Mouse (Mus musculus): ENCODE data around the gene Gm14124.
"Not testable (repeated sequence)": the region's sequence is repeated elsewhere in the genome, so short reads cannot be mapped to it uniquely, and the experiment has no call there.

The Gm14124 gene

GRCm38 (mm10) chr2:150257291-150257690 is at the start of gene Gm14124:
Gene Gm14124, plus strand, starts transcription at chr2:150257517.
- in situ Hi-C loops (cut with MboI) = not testable (repeated sequence)

GRCm38 (mm10) chr2:150217600-150218362 is 39.5 kb upstream of the Gm14124 start, which contains the start of gene Zfp937:
Gene Zfp937, plus strand, starts transcription at chr2:150218073.
- in situ Hi-C loops (cut with MboI) = not testable (repeated sequence)

GRCm38 (mm10) chr2:150218363-150218725 is 39.0 kb upstream of the Gm14124 start:
- in situ Hi-C loops (cut with MboI) = not testable (repeated sequence)

- in situ Hi-C loops (cut with MboI) = not testable (repeated sequence)
These were observed 34.1 kb upstream of the Gm14124 start for GRCm38 (mm10) chr2:150223263-150223662.

- in situ Hi-C loops (cut with MboI) = no loop called here
These were observed 14.1 kb upstream of the Gm14124 start for GRCm38 (mm10) chr2:150243211-150243610.

- in situ Hi-C loops (cut with MboI) = not testable (repeated sequence)
These were observed 1.8 kb upstream of the Gm14124 start, which contains the start of gene Gm21994 for GRCm38 (mm10) chr2:150255491-150255890. Gene Gm21994, minus strand, starts transcription at chr2:150255591.

GRCm38 (mm10) chr2:150256861-150257260 is 456 bp upstream of the Gm14124 start:
- in situ Hi-C loops (cut with MboI) = not testable (repeated sequence)

GRCm38 (mm10) chr2:150293669-150294068 is 36.4 kb downstream of the Gm14124 start:
- in situ Hi-C loops (cut with MboI) = no loop called here

- in situ Hi-C loops (cut with MboI) = no loop called here
These were observed 41.8 kb downstream of the Gm14124 start for GRCm38 (mm10) chr2:150299096-150299495.

- in situ Hi-C loops (cut with MboI) = no loop called here
These were observed 50.0 kb downstream of the Gm14124 start for GRCm38 (mm10) chr2:150307183-150307773.

- in situ Hi-C loops (cut with MboI) = loop anchor here (10.0 kb wide), 1 partner anchor 364 kb away; no protein-coding TSS in a partner anchor
These were observed 53.9 kb downstream of the Gm14124 start for GRCm38 (mm10) chr2:150310952-150311884.

- in situ Hi-C loops (cut with MboI) = loop anchor here (10.0 kb wide), 1 partner anchor 359 kb away; no protein-coding TSS in a partner anchor
These were observed 58.8 kb downstream of the Gm14124 start for GRCm38 (mm10) chr2:150316140-150316539.

GRCm38 (mm10) chr2:150318973-150319372 is 61.7 kb downstream of the Gm14124 start:
- in situ Hi-C loops (cut with MboI) = loop anchor here (10.0 kb wide), 1 partner anchor 356 kb away; no protein-coding TSS in a partner anchor

All from mature B cell (primary cell).